Mouse (Mus musculus) spleen, adult 18-20 months (tissue): ENCODE measurements around the gene Rev3l.
"Not testable (repeated sequence)": the region's sequence is repeated elsewhere in the genome, so short reads cannot be mapped to it uniquely, and the experiment has no call there.

Experiments used
- DNase-seq, 2 experiments: peaks; one replicate each; pipeline ENCODE4 v3.0.0; 2022; ENCODE audit warnings: mixed read lengths in 2 of 2

Rev3l gene

GRCm38 (mm10) chr10:39793295-39793694 lies 61.4 kb downstream of the Rev3l start:
- no peak for DNase-seq

- peak; percentile 9 to 30 for DNase-seq
These were observed 79.6 kb downstream of the Rev3l start for GRCm38 (mm10) chr10:39811507-39811906.

- DNase-seq, result no peak
These were observed 110.7 kb downstream of the Rev3l start for GRCm38 (mm10) chr10:39842621-39843020.

GRCm38 (mm10) chr10:39865509-39865908 lies 133.6 kb downstream of the Rev3l start:
- no peak for DNase-seq

GRCm38 (mm10) chr10:39888621-39889020 lies 156.7 kb downstream of the Rev3l start:
- DNase-seq, result no peak

- no peak for DNase-seq
These were observed 162.1 kb downstream of the Rev3l start for GRCm38 (mm10) chr10:39893702-39894697.

GRCm38 (mm10) chr10:39896503-39896902 lies 164.6 kb downstream of the Rev3l start:
- DNase-seq, result no peak

GRCm38 (mm10) chr10:39898874-39899371 lies 167.0 kb downstream of the Rev3l start, which contains the start of gene Mfsd4b4:
Gene Mfsd4b4 (minus strand): TSS chr10:39899238.
- peak; percentile 62 to 68 for DNase-seq

- DNase-seq, result no peak
These were observed 172.3 kb downstream of the Rev3l start for GRCm38 (mm10) chr10:39904191-39904590.

- no peak for DNase-seq
These were observed 175.1 kb downstream of the Rev3l start for GRCm38 (mm10) chr10:39906799-39907658.

- no peak for DNase-seq
These were observed 177.0 kb downstream of the Rev3l start for GRCm38 (mm10) chr10:39908768-39909441.

- DNase-seq, result no peak
These were observed 180.7 kb downstream of the Rev3l start for GRCm38 (mm10) chr10:39912616-39913015.

GRCm38 (mm10) chr10:39924556-39924955 lies 192.6 kb downstream of the Rev3l start:
- DNase-seq, result not testable (repeated sequence)
